ENCODE assay signal across 8 mouse cellular contexts in genomic region chr16:16213079-16213760, GRCm38 (mm10). TPM values are rescaled to one million over a fixed set of nuclear protein-coding genes. Genes with fewer than 3 reads are reported as not detected.
A peak's percentile ranks its signal among the peaks of the same experiment; 100 is the strongest.
DNase-seq lines count a peak whose midpoint lies in the region; ATAC-seq and TF ChIP-seq lines count a peak whose summit lies in the region.

Gene Pkp2, plus strand, starts transcription at chr16:16213318.

- no peaks in the 10 kb centered on the region for H3K36me3 ChIP-seq in forebrain, postnatal 0 days (ENCODE audit: insufficient read depth)
- no peaks in the 10 kb centered on the region for H3K36me3 ChIP-seq in hindbrain, embryonic 10.5 days

- ATAC-seq in Patski, result peak; percentile 67
- ATAC-seq in forebrain, postnatal 0 days, result peak; percentile 90

- peak within 1 kb of the TSS; percentile 100 for H3K4me2 ChIP-seq in forebrain, postnatal 0 days (ENCODE audit: low read depth)

- in situ Hi-C loops in Patski (cut with MboI; ENCODE audit: low pct_unique_long_range_greater_than_20kb), result no loop called here

- CTCF ChIA-PET in Patski (lab: Charles Lee), result interaction anchor here (1.0 to 1.9 kb wide), 3 partner anchors 9 to 11 kb away, joined by 3 to 9 read pairs (median 4); no protein-coding TSS in a partner anchor

- no peaks in the 10 kb centered on the region for H3K27me3 ChIP-seq in Patski
- H3K27me3 ChIP-seq in forebrain, postnatal 0 days (ENCODE audit: insufficient read depth, low read length), result peaks cover 26% of the 10 kb centered on the region
- peaks cover 35% of the 10 kb centered on the region for H3K27me3 ChIP-seq in hindbrain, embryonic 10.5 days (ENCODE audit: insufficient read depth, poor library complexity, severe bottlenecking)

- H3K27ac ChIP-seq in forebrain, postnatal 0 days (ENCODE audit: low read depth, low read length), result no peak within 1 kb of the TSS
- peak within 1 kb of the TSS; percentile 79 for H3K27ac ChIP-seq in hindbrain, embryonic 10.5 days

- POLR2A ChIA-PET in Patski (lab: Charles Lee), result interaction anchor here (0.9 kb wide), 1 partner anchor 89 kb away, joined by 3 read pairs; the partner anchor contains the start of gene Yars2

- no peaks in the 10 kb centered on the region for H3K9me3 ChIP-seq in forebrain, postnatal 0 days (ENCODE audit: low read length)
- H3K9me3 ChIP-seq in hindbrain, embryonic 10.5 days, result no peaks in the 10 kb centered on the region

- H3K9ac ChIP-seq in forebrain, postnatal 0 days, result peak within 1 kb of the TSS; percentile 52

- WGBS in forebrain, postnatal 0 days, result under 1% methylated on average over 59 of the region's 59 CpGs
- WGBS in hindbrain, embryonic 10.5 days, result under 1% methylated on average over 57 of the region's 59 CpGs

- peaks cover 5% of the 10 kb centered on the region for H3K4me1 ChIP-seq in forebrain, postnatal 0 days (ENCODE audit: insufficient read depth)
- H3K4me1 ChIP-seq in hindbrain, embryonic 10.5 days (replicated peaks), result peaks cover 24% of the 10 kb centered on the region

- peak within 1 kb of the TSS; percentile 59 for H3K4me3 ChIP-seq in forebrain, postnatal 0 days (ENCODE audit: low read depth, low read length)
- peak within 1 kb of the TSS; percentile 77 for H3K4me3 ChIP-seq in hindbrain, embryonic 10.5 days

- TF ChIP-seq CTCF in Patski (IDR thresholded peaks at IDR 0.05), result no peak
- no peak for TF ChIP-seq CTCF in forebrain, postnatal 0 days (IDR thresholded peaks at IDR 0.05; ENCODE audit: low read depth)

- no peak for DNase-seq in Patski (ENCODE audit: low read depth, low spot score)
- peak; percentile 52 for DNase-seq in cerebellum, adult 11-12 months
- peak; percentile 35 for DNase-seq in forebrain, postnatal 0 days
- peak; percentile 86 for DNase-seq in hindbrain, embryonic 10.5 days (ENCODE audit: low spot score)
- DNase-seq in layer of hippocampus, adult 9-11 months, result peak; percentile 68
- peak; percentile 69 for DNase-seq in lung, postnatal 14 days
- peak; percentile 42 to 52 for DNase-seq in right cerebral cortex, postnatal 10 days (ENCODE audit: low spot score in 2 of 2)
- peak; percentile 95 for DNase-seq in yolk sac, embryonic 10.5 days (ENCODE audit: low spot score)

RNA-seq across cellular contexts. Expression of gene Pkp2, which starts in this region (rescaled TPM):
- polyA plus RNA-seq in Patski (2021), result 19.2 TPM
- 1.7 and 1.8 TPM in 2 replicates for total RNA-seq in forebrain, postnatal 0 days (2014; rRNA removed)
- 0.53 and 0.84 TPM in 2 replicates for polyA plus RNA-seq in forebrain, postnatal 0 days (2015; fragmentation: Nextera tagmentation; extraction: Ambion mirVana)
- polyA plus RNA-seq in hindbrain, embryonic 10.5 days (2016; fragmentation: Nextera tagmentation; extraction: Ambion mirVana), result 5.6 and 8.5 TPM in 2 replicates
